Mouse (Mus musculus) MEL (cell line): ENCODE data around the gene Pcbp3. TPM values are rescaled to one million over a fixed set of nuclear protein-coding genes. Genes with fewer than 3 reads are reported as not detected.

ENCODE experiments used
- DNase-seq: peaks from one replicate; pipeline ENCODE4 v3.0.0; 2011; ENCODE audit warnings: low read depth, low spot score
- H3K27ac ChIP-seq: 2 replicates; pipeline ENCODE4 v1.5.1; 2012; ENCODE audit warnings: low read depth, mild to moderate bottlenecking, control low read depth, low read length, moderate library complexity; ENCODE audit not compliant: control insufficient read depth
- H3K27me3 ChIP-seq, 2 experiments: fragments of 150-350 bp in 1 of 2; sonication (generic) in 1 of 2; 2 replicates each; pipeline ENCODE4 v1.6.1; 2012; ENCODE audit warnings: low read length in 2 of 2, mild to moderate bottlenecking in 2 of 2, improper control_type of control experiment in 1 of 2, moderate library complexity in 1 of 2; ENCODE audit not compliant: insufficient read depth in 2 of 2, control insufficient read depth in 1 of 2
- H3K36me3 ChIP-seq, 2 experiments: 2 replicates each; pipeline ENCODE4 v1.6.1; 2012 to 2014; ENCODE audit warnings: low read length in 2 of 2, improper control_type of control experiment in 1 of 2, inconsistent platforms in 1 of 2, mild to moderate bottlenecking in 1 of 2; ENCODE audit not compliant: insufficient read depth in 2 of 2, control insufficient read depth in 1 of 2
- H3K4me1 ChIP-seq, 2 experiments: fragments of 150-350 bp in 1 of 2; sonication (generic) in 1 of 2; 2 replicates each; pipeline ENCODE4 v1.6.1; 2012; ENCODE audit warnings: low read length in 2 of 2, improper control_type of control experiment in 1 of 2, mild to moderate bottlenecking in 1 of 2; ENCODE audit not compliant: insufficient read depth in 2 of 2, control insufficient read depth in 1 of 2
- H3K4me3 ChIP-seq, 2 experiments: fragments of 150-350 bp in 1 of 2; sonication (generic) in 1 of 2; 2 replicates each; pipeline ENCODE4 v1.5.1; 2012; ENCODE audit warnings: low read depth in 2 of 2, low read length in 2 of 2, mild to moderate bottlenecking in 2 of 2, moderate library complexity in 2 of 2, control low read depth in 1 of 2, improper control_type of control experiment in 1 of 2; ENCODE audit not compliant: control insufficient read depth in 1 of 2, insufficient read depth in 1 of 2
- H3K79me2 ChIP-seq: 2 replicates; pipeline ENCODE4 v1.6.1; 2012; ENCODE audit warnings: mild to moderate bottlenecking, low read length, moderate library complexity; ENCODE audit not compliant: control insufficient read depth, poor library complexity, insufficient read depth
- H3K9ac ChIP-seq: 2 replicates; pipeline ENCODE4 v1.6.1; 2012; ENCODE audit warnings: low read depth, mild to moderate bottlenecking, control low read depth, low read length, moderate library complexity; ENCODE audit not compliant: control insufficient read depth, poor library complexity, severe bottlenecking
- H3K9me3 ChIP-seq: fragments of 150-350 bp; sonication (generic); replicated peaks from 2 replicates; pipeline ENCODE4 v1.6.1; 2012; ENCODE audit warnings: mild to moderate bottlenecking, low read length, improper control_type of control experiment, moderate library complexity; ENCODE audit not compliant: insufficient read depth
- CHD2 ChIP-seq: IDR thresholded peaks from 2 replicates; pipeline ENCODE4 v1.6.1; 2011; ENCODE audit warnings: low read length, improper control_type of control experiment
- E2F4 ChIP-seq: IDR thresholded peaks from 2 replicates; pipeline ENCODE4 v1.6.1; 2011; ENCODE audit warnings: low read depth, low read length, improper control_type of control experiment, borderline replicate concordance
- ELF1 ChIP-seq: IDR thresholded peaks from 2 replicates; pipeline ENCODE4 v1.6.1; 2014; ENCODE audit warnings: low read depth, mild to moderate bottlenecking, inconsistent platforms, low read length, improper control_type of control experiment, moderate library complexity
- EP300 ChIP-seq, 2 experiments: IDR thresholded peaks; 2 replicates each; pipeline ENCODE4 v1.6.1; 2011; ENCODE audit warnings: improper control_type of control experiment in 2 of 2, low read length in 2 of 2, low read depth in 1 of 2, mild to moderate bottlenecking in 1 of 2
- ETS1 ChIP-seq: IDR thresholded peaks from 2 replicates; pipeline ENCODE4 v1.6.1; 2012; ENCODE audit warnings: low read depth, mild to moderate bottlenecking, inconsistent platforms, low read length, improper control_type of control experiment, moderate library complexity
- GABPA ChIP-seq: IDR thresholded peaks from 2 replicates; pipeline ENCODE4 v1.6.1; 2012; ENCODE audit warnings: low read depth, mild to moderate bottlenecking, inconsistent platforms, low read length, improper control_type of control experiment, moderate library complexity
- GATA1 ChIP-seq: IDR thresholded peaks from 2 replicates; pipeline ENCODE4 v1.6.1; 2011; ENCODE audit warnings: low read depth, low read length, improper control_type of control experiment
- HCFC1 ChIP-seq: IDR thresholded peaks from 2 replicates; pipeline ENCODE4 v1.6.1; 2012; ENCODE audit warnings: low read depth, mild to moderate bottlenecking, inconsistent platforms, low read length, improper control_type of control experiment, moderate library complexity
- KAT2A ChIP-seq: conservative IDR thresholded peaks from 2 replicates; pipeline ENCODE4 v1.6.1; 2012; ENCODE audit warnings: low read depth, low read length, improper control_type of control experiment, inconsistent platforms
- MAFK ChIP-seq: IDR thresholded peaks from 2 replicates; pipeline ENCODE4 v1.6.1; 2011; ENCODE audit warnings: low read depth, mild to moderate bottlenecking, low read length, improper control_type of control experiment, borderline replicate concordance
- MAZ ChIP-seq: IDR thresholded peaks from 2 replicates; pipeline ENCODE4 v1.6.1; 2012; ENCODE audit warnings: low read depth, mild to moderate bottlenecking, inconsistent platforms, low read length, improper control_type of control experiment
- MXI1 ChIP-seq: IDR thresholded peaks from 2 replicates; pipeline ENCODE4 v1.6.1; 2011; ENCODE audit warnings: mild to moderate bottlenecking, low read depth, low read length, improper control_type of control experiment
- MYC ChIP-seq: IDR thresholded peaks from 2 replicates; pipeline ENCODE4 v1.6.1; 2011; ENCODE audit warnings: low read depth, mild to moderate bottlenecking, low read length, improper control_type of control experiment, moderate library complexity
- NELFE ChIP-seq: IDR thresholded peaks from 2 replicates; pipeline ENCODE4 v1.6.1; 2011; ENCODE audit warnings: low read depth, low read length, improper control_type of control experiment
- NRF1 ChIP-seq: IDR thresholded peaks from 2 replicates; pipeline ENCODE4 v1.6.1; 2014; ENCODE audit warnings: low read depth, mild to moderate bottlenecking, inconsistent platforms, low read length, improper control_type of control experiment, moderate library complexity; ENCODE audit not compliant: poor library complexity, insufficient read depth, severe bottlenecking
- POLR2A ChIP-seq, 2 experiments: IDR thresholded peaks; 2 replicates each; pipeline ENCODE4 v1.6.1; 2011 to 2012; ENCODE audit warnings: low read length in 2 of 2, mild to moderate bottlenecking in 2 of 2, control low read depth in 1 of 2, improper control_type of control experiment in 1 of 2, low read depth in 1 of 2, moderate library complexity in 1 of 2; ENCODE audit not compliant: control insufficient read depth in 1 of 2, insufficient read depth in 1 of 2, poor library complexity in 1 of 2
- POLR2AphosphoS5 ChIP-seq: IDR thresholded peaks from 2 replicates; pipeline ENCODE4 v1.6.1; 2012; ENCODE audit warnings: low read depth, borderline replicate concordance, mild to moderate bottlenecking, inconsistent platforms, low read length, moderate library complexity, mixed read lengths
- SIN3A ChIP-seq: IDR thresholded peaks from 2 replicates; pipeline ENCODE4 v1.6.1; 2012; ENCODE audit warnings: low read length, improper control_type of control experiment, inconsistent platforms
- SMC3 ChIP-seq: IDR thresholded peaks from 2 replicates; pipeline ENCODE4 v1.6.1; 2011; ENCODE audit warnings: low read depth, low read length, improper control_type of control experiment
- TAL1 ChIP-seq: IDR thresholded peaks from 2 replicates; pipeline ENCODE4 v1.6.1; 2012; ENCODE audit warnings: mild to moderate bottlenecking, inconsistent platforms, low read length, moderate library complexity, mixed read lengths
- USF2 ChIP-seq, 2 experiments: IDR thresholded peaks; 2 replicates each; pipeline ENCODE4 v1.6.1; 2011 to 2012; ENCODE audit warnings: improper control_type of control experiment in 2 of 2, low read length in 2 of 2, borderline replicate concordance in 1 of 2, inconsistent platforms in 1 of 2, low read depth in 1 of 2, mild to moderate bottlenecking in 1 of 2; ENCODE audit not compliant: insufficient read depth in 1 of 2
- polyA plus RNA-seq, 2 experiments: library from polyadenylated mRNA; stranded (reverse) in 1 of 2; unstranded in 1 of 2; fragments of >175 nt in 1 of 2; fragments of >200 nt in 1 of 2; gene quantifications; 2 replicates each; pipeline versions ENCODE4 v1.2.1 to v1.2.4; 2012; ENCODE audit warnings: low replicate concordance in 2 of 2, low read depth in 1 of 2; ENCODE audit not compliant: insufficient read length in 2 of 2, insufficient read depth in 1 of 2, missing spikeins in 1 of 2
- total RNA-seq: library from RNA; depleted of rRNA; stranded (reverse); fragments of 300-350 nt; gene quantifications from 2 replicates; pipeline ENCODE4 v1.2.3, GENCODE M21; 2012

Gene Pcbp3
- total and polyA plus RNA-seq, 3 experiments, result 1.1 to 3.3 TPM; not detected in 1

GRCm38 (mm10) chr10:76809916-76810660, 151.6 kb downstream of the Pcbp3 start:
- Histone ChIP-seq H3K27ac (no peak overlapping the region), H3K4me1 (no peaks in the 10 kb centered on the region; a peak in 1 of 4 replicates), H3K9me3 (no peaks in the 10 kb centered on the region), H3K9ac (no peak overlapping the region), H3K36me3 (no peaks in the 10 kb centered on the region), H3K4me3 (no peak overlapping the region), H3K79me2 (no peaks in the 10 kb centered on the region), H3K27me3 (no peaks in the 10 kb centered on the region)
- TF ChIP-seq NRF1 (no peak), GATA1 (no peak), TAL1 (no peak), GABPA (no peak), USF2 (IDR thresholded peaks at IDR 0.05; ENCODE audit: borderline replicate concordance in 1 of 2, insufficient read depth in 1 of 2, low read depth in 1 of 2, low read length in 2 of 2) (no peak), MXI1 (no peak), SIN3A (no peak), SMC3 (no peak), MAFK (no peak), MAZ (no peak), EP300 (IDR thresholded peaks at IDR 0.05; ENCODE audit: low read depth in 1 of 2, low read length in 2 of 2) (no peak), POLR2AphosphoS5 (no peak), CHD2 (no peak), E2F4 (no peak)
- no peak for DNase-seq

- Histone ChIP-seq H3K79me2 (no peaks in the 10 kb centered on the region), H3K9ac (no peak overlapping the region), H3K9me3 (no peaks in the 10 kb centered on the region), H3K36me3 (no peaks in the 10 kb centered on the region), H3K4me1 (no peaks in the 10 kb centered on the region; a peak in 1 of 4 replicates), H3K27ac (no peak overlapping the region), H3K27me3 (no peaks in the 10 kb centered on the region), H3K4me3 (no peak overlapping the region)
- no peak for DNase-seq
- no peak for TF ChIP-seq USF2 (IDR thresholded peaks at IDR 0.05; ENCODE audit: borderline replicate concordance in 1 of 2, insufficient read depth in 1 of 2, low read depth in 1 of 2, low read length in 2 of 2)
- TF ChIP-seq KAT2A, result no peak
- TF ChIP-seq NELFE, result no peak
- TF ChIP-seq MAFK, result no peak
- no peak for TF ChIP-seq MYC
- TF ChIP-seq SMC3, result no peak
- TF ChIP-seq ELF1, result no peak
- no peak for TF ChIP-seq ETS1
- no peak for TF ChIP-seq E2F4
- TF ChIP-seq CHD2, result no peak
- TF ChIP-seq POLR2AphosphoS5, result no peak
- TF ChIP-seq POLR2A (IDR thresholded peaks at IDR 0.05; ENCODE audit: control insufficient read depth in 1 of 2, insufficient read depth in 1 of 2, low read depth in 1 of 2, low read length in 2 of 2, poor library complexity in 1 of 2), result no peak
- no peak for TF ChIP-seq HCFC1
Measured at GRCm38 (mm10) chr10:76809439-76809838, 152.2 kb downstream of the Pcbp3 start.
